In genomic region chr4:99929613-99930517, GRCm38 (mm10) we compare ENCODE assay signal across 7 mouse cellular contexts. TPM values are rescaled to one million over a fixed set of nuclear protein-coding genes. Genes with fewer than 3 reads are reported as not detected.
DNase-seq lines count a peak whose midpoint lies in the region; ATAC-seq and TF ChIP-seq lines count a peak whose summit lies in the region.

Itgb3bp (minus strand) TSS chr4:99929813.

- H3K9ac ChIP-seq in intestine, postnatal 0 days (ENCODE audit: low read depth, low read length), result peak within 1 kb of the TSS; percentile 66
- H3K9ac ChIP-seq in midbrain, embryonic 12.5 days (replicated peaks), result peak within 1 kb of the TSS; percentile 69

- no peaks in the 10 kb centered on the region for H3K9me3 ChIP-seq in intestine, postnatal 0 days (ENCODE audit: control insufficient read depth)
- H3K9me3 ChIP-seq in limb, embryonic 10.5 days (replicated peaks), result no peaks in the 10 kb centered on the region
- no peaks in the 10 kb centered on the region for H3K9me3 ChIP-seq in midbrain, embryonic 12.5 days

- peak within 1 kb of the TSS; percentile 86 for H3K4me2 ChIP-seq in intestine, postnatal 0 days (replicated peaks; ENCODE audit: low read depth)
- peak within 1 kb of the TSS; percentile 90 for H3K4me2 ChIP-seq in midbrain, embryonic 12.5 days (replicated peaks)

- no peaks in the 10 kb centered on the region; the same call in 1 of the 2 replicates for H3K4me1 ChIP-seq in intestine, postnatal 0 days (replicated peaks; ENCODE audit: control insufficient read depth, insufficient read depth, low read length)
- H3K4me1 ChIP-seq in limb, embryonic 10.5 days, result peaks cover 18% of the 10 kb centered on the region
- peaks cover 10% of the 10 kb centered on the region for H3K4me1 ChIP-seq in midbrain, embryonic 12.5 days

- H3K27ac ChIP-seq in intestine, postnatal 0 days (ENCODE audit: low read depth, low read length), result peak within 1 kb of the TSS; percentile 94
- peak within 1 kb of the TSS; percentile 84 for H3K27ac ChIP-seq in limb, embryonic 10.5 days
- H3K27ac ChIP-seq in midbrain, embryonic 12.5 days (replicated peaks), result peak within 1 kb of the TSS; percentile 88

- no peaks in the 10 kb centered on the region for H3K36me3 ChIP-seq in intestine, postnatal 0 days (ENCODE audit: control insufficient read depth, insufficient read depth)
- H3K36me3 ChIP-seq in limb, embryonic 10.5 days, result no peaks in the 10 kb centered on the region
- no peaks in the 10 kb centered on the region for H3K36me3 ChIP-seq in midbrain, embryonic 12.5 days

- ATAC-seq in intestine, postnatal 0 days, result peak; percentile 82
- ATAC-seq in midbrain, embryonic 12.5 days (ENCODE audit: low FRiP score, low read depth), result peak; percentile 95

- H3K4me3 ChIP-seq in intestine, postnatal 0 days (ENCODE audit: low read depth, low read length), result peak within 1 kb of the TSS; percentile 76
- peak within 1 kb of the TSS; percentile 73 for H3K4me3 ChIP-seq in limb, embryonic 10.5 days
- peak within 1 kb of the TSS; percentile 64 for H3K4me3 ChIP-seq in midbrain, embryonic 12.5 days

- TF ChIP-seq CTCF in intestine, postnatal 0 days (IDR thresholded peaks at IDR 0.05; ENCODE audit: low read depth), result peak; percentile 20; the same call in 1 of the 2 replicates

- peak; percentile 89 for DNase-seq in adrenal gland, postnatal 10 days
- peak; percentile 51 for DNase-seq in embryo, embryonic 11.5 days (ENCODE audit: low read depth, low spot score)
- peak; percentile 80 for DNase-seq in gonadal fat pad, adult 2 months (ENCODE audit: low read depth)
- peak; percentile 80 for DNase-seq in limb, embryonic 10.5 days (ENCODE audit: low spot score)
- DNase-seq in spleen, adult 12 weeks (ENCODE audit: low spot score), result peak; percentile 11

- under 1% methylated on average over 56 of the region's 57 CpGs for WGBS in intestine, postnatal 0 days
- under 1% methylated on average over 57 of the region's 57 CpGs for WGBS in limb, embryonic 10.5 days
- under 1% methylated on average over 42 of the region's 57 CpGs for WGBS in midbrain, embryonic 12.5 days

- no peaks in the 10 kb centered on the region for H3K27me3 ChIP-seq in intestine, postnatal 0 days (replicated peaks; ENCODE audit: control insufficient read depth, insufficient read depth, low read length)
- H3K27me3 ChIP-seq in limb, embryonic 10.5 days (ENCODE audit: low read depth, poor library complexity, severe bottlenecking), result 0 out of 2 replicates have a peak, but pooled peaks cover 3% of the 10 kb centered on the region
- peaks cover 12% of the 10 kb centered on the region for H3K27me3 ChIP-seq in midbrain, embryonic 12.5 days

RNA-seq across cellular contexts. Expression of gene Itgb3bp, which starts in this region (rescaled TPM):
- 1 to 10 TPM; 8.4 to 9.0 TPM for total RNA-seq in adrenal gland, postnatal 10 days (2021)
- 1.0 and 1.1 TPM in 2 replicates for polyA plus RNA-seq in gonadal fat pad, adult 2 months (2012; rRNA removed)
- 21.7 and 22.4 TPM in 2 replicates for polyA plus RNA-seq in intestine, postnatal 0 days (2015; fragmentation: Nextera tagmentation; extraction: Ambion mirVana)
- 50.0 and 52.6 TPM in 2 replicates for polyA plus RNA-seq in limb, embryonic 10.5 days (2016; fragmentation: Nextera tagmentation; extraction: Ambion mirVana)
- polyA plus RNA-seq in midbrain, embryonic 12.5 days (2016; fragmentation: Nextera tagmentation; extraction: Ambion mirVana), result 43.4 and 53.4 TPM in 2 replicates

Comparison
In these comparisons a context has a peak if more than half of its experiments do, and no peak if none do; other contexts are left out.
1. Peak in every context shown above with its lines: DNase-seq, ATAC-seq, H3K4me3 ChIP-seq and H3K27ac ChIP-seq.
2. RNA of gene Itgb3bp (polyA plus RNA-seq): 43.4 to 53.4 TPM in midbrain, embryonic 12.5 days, 50.0 to 52.6 TPM in limb, embryonic 10.5 days and 21.7 to 22.4 TPM in intestine, postnatal 0 days; 1.0 to 1.1 TPM in gonadal fat pad, adult 2 months; every median in the first group is over 10 times any median in the second.
3. DNase-seq: peak in every context shown above with its lines; median percentile 89 in adrenal gland, postnatal 10 days; 80 in gonadal fat pad, adult 2 months; 80 in limb, embryonic 10.5 days; 51 in embryo, embryonic 11.5 days; 11 in spleen, adult 12 weeks.